Mouse (Mus musculus): ENCODE results near the gene Nt5c1a. TPM values are rescaled to one million over a fixed set of nuclear protein-coding genes. Genes with fewer than 3 reads are reported as not detected.

Nt5c1a gene
- polyA plus RNA-seq (2017; shearing (Covaris generic)) = not detected

DNA sequence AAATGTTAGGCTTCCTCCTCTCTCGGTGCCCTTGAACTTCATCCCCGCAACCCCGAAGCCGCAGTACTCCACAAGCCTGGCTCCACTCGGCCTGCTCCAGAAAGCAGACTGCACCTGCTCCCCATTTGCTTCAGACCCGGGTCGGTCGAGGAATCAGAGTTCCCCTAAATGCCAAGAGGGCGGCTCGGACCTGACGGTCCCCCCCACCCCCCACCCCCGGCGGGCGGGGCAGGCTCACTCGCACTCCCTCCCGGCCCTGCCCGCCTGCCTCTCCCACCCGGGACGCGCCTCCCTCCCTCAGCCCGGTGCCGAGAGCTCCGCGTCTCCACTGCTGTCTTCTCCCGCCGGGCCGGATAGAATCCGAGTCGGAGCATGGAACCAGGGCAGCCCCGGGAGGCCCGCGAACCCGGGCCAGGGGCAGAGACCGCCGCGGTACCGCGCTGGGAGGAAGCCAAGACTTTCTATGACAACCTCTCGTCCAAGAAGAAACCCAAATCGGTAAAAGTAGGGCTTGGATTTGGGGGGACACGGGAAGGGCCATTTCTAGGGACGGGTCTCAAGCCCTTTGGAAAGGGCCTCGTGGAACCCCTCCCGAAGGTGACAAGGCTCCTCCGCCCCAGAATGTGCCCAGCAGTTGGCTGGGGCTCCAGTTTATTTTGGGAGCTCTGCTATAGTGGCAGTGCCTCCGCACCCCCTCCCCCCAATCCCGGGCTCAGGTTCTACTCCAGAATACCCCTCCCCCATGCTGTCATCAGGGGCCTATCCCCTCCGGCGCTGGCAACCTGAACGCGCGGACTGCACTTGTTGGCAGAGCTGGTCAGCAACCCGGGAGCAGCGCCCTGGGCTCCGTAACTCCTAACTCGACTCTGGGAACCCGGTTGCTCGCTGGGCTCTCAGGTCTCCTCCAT lies at the start of gene Nt5c1a:
Nt5c1a (plus strand) TSS at position 319 of the 908 bp plus-strand sequence.

DNA sequence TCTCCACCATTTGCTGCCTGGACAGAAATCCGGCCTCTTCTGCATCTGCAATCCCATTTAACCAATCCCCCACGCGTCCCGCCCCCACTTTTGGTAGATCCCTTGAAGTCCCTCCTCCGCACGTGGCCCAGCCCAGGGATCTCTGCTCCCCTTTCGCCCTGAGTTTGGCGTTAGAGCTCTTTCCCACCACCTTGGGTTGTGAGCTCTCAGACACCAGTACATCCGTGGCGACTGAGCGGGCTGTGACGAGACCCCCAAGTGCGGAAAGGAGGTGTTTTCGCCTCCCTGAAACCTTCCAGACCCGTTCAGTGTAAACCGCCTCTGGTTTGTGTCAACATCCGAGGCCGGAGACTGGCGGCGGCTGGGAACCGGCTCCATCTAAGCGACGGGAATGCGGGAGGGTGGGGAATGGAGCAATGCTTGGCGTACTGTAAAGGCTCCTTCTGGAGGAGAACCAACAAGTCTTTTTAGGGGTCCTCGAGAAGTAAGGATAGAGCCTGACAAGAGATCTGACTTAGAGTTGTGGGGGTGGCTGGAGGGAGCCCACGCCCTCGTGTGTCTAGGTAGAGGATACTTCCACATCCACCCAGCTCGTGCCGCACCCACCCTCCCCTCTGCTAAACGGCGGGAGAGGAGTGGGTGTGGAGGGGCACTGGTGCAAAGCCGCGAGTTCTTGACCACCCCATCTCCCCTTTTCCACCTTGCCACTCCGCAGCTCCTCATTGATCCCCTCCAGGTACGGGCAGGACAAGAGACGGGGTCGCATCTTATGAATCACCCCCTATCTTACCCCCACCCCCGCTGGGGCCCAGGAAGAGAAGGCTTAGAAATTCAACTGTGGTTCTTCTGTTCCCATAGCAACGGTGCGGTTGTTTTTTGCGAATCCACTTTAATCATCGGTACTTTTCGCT lies 18.7 kb upstream of the Nt5c1a start, which contains the start of gene Hpcal4:
Hpcal4 (plus strand) TSS at position 900 of the 911 bp plus-strand sequence.

GRCm38 (mm10) chr4:123233492-123234084 lies 32.3 kb downstream of the Nt5c1a start, which contains the start of gene Heyl:
Heyl (plus strand) TSS chr4:123233556.

DNA sequence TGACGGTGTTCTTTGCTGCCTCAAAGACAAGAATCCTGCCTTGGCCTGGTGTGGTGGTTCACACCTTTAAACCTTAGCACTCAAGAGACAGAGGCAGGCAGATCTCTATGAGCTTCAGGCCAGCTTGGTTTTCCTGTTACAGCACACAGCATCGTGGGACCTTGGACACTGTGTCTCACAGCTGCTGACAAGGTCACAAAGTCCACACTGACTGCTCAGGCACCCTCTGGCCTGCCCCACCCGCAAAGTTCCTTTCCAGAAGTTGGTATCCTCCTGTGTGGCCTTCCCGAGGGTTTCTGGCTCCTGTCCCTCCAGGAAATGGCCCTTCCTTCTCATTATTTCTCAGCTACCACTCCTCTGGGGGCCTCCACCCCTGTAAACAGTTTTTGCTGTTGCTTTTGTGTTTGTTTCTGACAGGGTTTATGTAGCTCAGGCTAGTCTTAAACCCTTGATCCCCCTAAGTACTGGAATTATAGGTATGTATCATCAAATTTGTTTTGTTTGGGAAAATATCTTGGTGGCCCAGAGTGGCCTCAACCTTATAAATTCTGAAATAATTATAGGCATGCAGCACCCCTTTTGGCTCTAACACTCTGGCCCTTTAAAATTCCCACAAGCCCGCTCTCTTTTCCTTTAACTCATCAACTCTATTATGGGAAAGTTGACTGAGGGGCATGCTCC lies 60.6 kb downstream of the Nt5c1a start, which contains the start of gene Pabpc4:
Pabpc4 (plus strand) TSS at position 631 of the 681 bp plus-strand sequence.

Other genes starting within 250 kb of the Nt5c1a start
- gene Mfsd2a, start 240.3 kb upstream of the Nt5c1a start, polyA plus RNA-seq (2017; shearing (Covaris generic)) = 0.53 TPM
- gene Mycl, start 205.9 kb upstream of the Nt5c1a start, polyA plus RNA-seq (2017; shearing (Covaris generic)) = not detected
- gene Trit1, start 184.9 kb upstream of the Nt5c1a start, polyA plus RNA-seq (2017; shearing (Covaris generic)) = 24.0 TPM
- gene Bmp8b, start 96.3 kb upstream of the Nt5c1a start, polyA plus RNA-seq (2017; shearing (Covaris generic)) = not detected
- gene Oxct2b, start 85.2 kb upstream of the Nt5c1a start, polyA plus RNA-seq (2017; shearing (Covaris generic)) = not detected
- gene Ppie, start 61.6 kb upstream of the Nt5c1a start, polyA plus RNA-seq (2017; shearing (Covaris generic)) = 90.2 TPM
- not detected for gene Hpcal4, start 18.3 kb upstream of the Nt5c1a start, polyA plus RNA-seq (2017; shearing (Covaris generic))
- not detected for gene Heyl, start 32.1 kb downstream of the Nt5c1a start, polyA plus RNA-seq (2017; shearing (Covaris generic))
- 5.5 TPM for gene Pabpc4, start 60.8 kb downstream of the Nt5c1a start, polyA plus RNA-seq (2017; shearing (Covaris generic))
- gene Oxct2a, start 122.1 kb downstream of the Nt5c1a start, polyA plus RNA-seq (2017; shearing (Covaris generic)) = not detected
- not detected for gene Bmp8a, start 141.7 kb downstream of the Nt5c1a start, polyA plus RNA-seq (2017; shearing (Covaris generic))

All from naive thymus-derived CD4-positive, alpha-beta T cell, adult 5 months (primary cell).